Mouse (Mus musculus): ENCODE measurements around the gene Rpl36-ps4. TPM values are rescaled to one million over a fixed set of nuclear protein-coding genes. Genes with fewer than 3 reads are reported as not detected.

Rpl36-ps4 gene
- polyA plus RNA-seq, 1 experiment = not detected

DNA sequence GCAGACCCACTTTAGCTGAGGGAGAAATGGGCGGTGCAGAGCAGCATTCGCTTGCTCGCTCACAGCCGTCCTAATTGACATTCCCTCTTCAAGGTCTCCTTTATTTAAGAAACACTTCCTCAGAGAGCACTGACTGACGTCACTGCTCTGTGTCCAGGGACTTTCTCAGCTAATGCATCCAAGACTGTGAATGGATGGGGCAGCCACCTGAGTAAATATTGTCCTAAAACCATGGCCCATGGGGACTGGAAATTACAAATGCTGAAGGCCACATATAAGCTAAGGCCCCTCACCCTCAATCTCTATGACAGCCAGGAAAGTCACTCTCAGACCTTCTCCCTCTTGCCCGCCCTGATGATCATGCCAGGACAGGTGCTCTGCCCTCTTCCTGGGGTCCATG, 23.6 kb upstream of the Rpl36-ps4 start:
- Histone ChIP-seq H3K4me3 (ENCODE audit: low read depth, low read length) (no peak overlapping the region), H3K4me1 (ENCODE audit: control insufficient read depth, insufficient read depth, low read length) (no peaks in the 10 kb centered on the region), H3K9me3 (replicated peaks; ENCODE audit: control insufficient read depth, insufficient read depth, low read length, poor library complexity, severe bottlenecking) (peaks cover 8% of the 10 kb centered on the region; the same call in 1 of the 2 replicates), H3K27ac (ENCODE audit: insufficient read depth, low read length) (no peak overlapping the region), H3K36me3 (ENCODE audit: control insufficient read depth, insufficient read depth, low read length, poor library complexity, severe bottlenecking) (no peaks in the 10 kb centered on the region), H3K27me3 (ENCODE audit: control insufficient read depth, insufficient read depth, low read length, poor library complexity, severe bottlenecking) (no peaks in the 10 kb centered on the region), H3K9ac (ENCODE audit: low read depth, poor library complexity, severe bottlenecking) (no peak overlapping the region)
- TF ChIP-seq EP300 (IDR thresholded peaks at IDR 0.05; ENCODE audit: insufficient read depth, low read depth, low read length) (no peak), CTCF (IDR thresholded peaks at IDR 0.05; ENCODE audit: low read depth, low read length) (no peak), POLR2A (IDR thresholded peaks at IDR 0.05; ENCODE audit: insufficient read depth, low read length) (no peak)

GRCm38 (mm10) chr17:87900677-87901076, 20.1 kb upstream of the Rpl36-ps4 start:
- H3K27ac ChIP-seq (ENCODE audit: insufficient read depth, low read length) = no peak overlapping the region
- H3K36me3 ChIP-seq (ENCODE audit: control insufficient read depth, insufficient read depth, low read length, poor library complexity, severe bottlenecking) = no peaks in the 10 kb centered on the region
- no peaks in the 10 kb centered on the region for H3K4me1 ChIP-seq (ENCODE audit: control insufficient read depth, insufficient read depth, low read length)
- H3K27me3 ChIP-seq (ENCODE audit: control insufficient read depth, insufficient read depth, low read length, poor library complexity, severe bottlenecking) = no peaks in the 10 kb centered on the region
- H3K9me3 ChIP-seq (replicated peaks; ENCODE audit: control insufficient read depth, insufficient read depth, low read length, poor library complexity, severe bottlenecking) = peaks cover 4% of the 10 kb centered on the region; the same call in 1 of the 2 replicates
- H3K4me3 ChIP-seq (ENCODE audit: low read depth, low read length) = no peak overlapping the region
- no peak overlapping the region for H3K9ac ChIP-seq (ENCODE audit: low read depth, poor library complexity, severe bottlenecking)
- TF ChIP-seq EP300 (IDR thresholded peaks at IDR 0.05; ENCODE audit: insufficient read depth, low read depth, low read length) (no peak), CTCF (IDR thresholded peaks at IDR 0.05; ENCODE audit: low read depth, low read length) (no peak), POLR2A (IDR thresholded peaks at IDR 0.05; ENCODE audit: insufficient read depth, low read length) (no peak)

- Histone ChIP-seq H3K4me3 (ENCODE audit: low read depth, low read length) (no peak overlapping the region), H3K27ac (ENCODE audit: insufficient read depth, low read length) (no peak overlapping the region), H3K4me1 (ENCODE audit: control insufficient read depth, insufficient read depth, low read length) (no peaks in the 10 kb centered on the region), H3K9ac (ENCODE audit: low read depth, poor library complexity, severe bottlenecking) (no peak overlapping the region), H3K36me3 (ENCODE audit: control insufficient read depth, insufficient read depth, low read length, poor library complexity, severe bottlenecking) (no peaks in the 10 kb centered on the region), H3K9me3 (replicated peaks; ENCODE audit: control insufficient read depth, insufficient read depth, low read length, poor library complexity, severe bottlenecking) (no peaks in the 10 kb centered on the region), H3K27me3 (ENCODE audit: control insufficient read depth, insufficient read depth, low read length, poor library complexity, severe bottlenecking) (no peaks in the 10 kb centered on the region)
- TF ChIP-seq POLR2A (IDR thresholded peaks at IDR 0.05; ENCODE audit: insufficient read depth, low read length) = no peak
- no peak for TF ChIP-seq EP300 (IDR thresholded peaks at IDR 0.05; ENCODE audit: insufficient read depth, low read depth, low read length)
- TF ChIP-seq CTCF (IDR thresholded peaks at IDR 0.05; ENCODE audit: low read depth, low read length) = no peak
Observed at GRCm38 (mm10) chr17:87901163-87901562, 19.6 kb upstream of the Rpl36-ps4 start.

DNA sequence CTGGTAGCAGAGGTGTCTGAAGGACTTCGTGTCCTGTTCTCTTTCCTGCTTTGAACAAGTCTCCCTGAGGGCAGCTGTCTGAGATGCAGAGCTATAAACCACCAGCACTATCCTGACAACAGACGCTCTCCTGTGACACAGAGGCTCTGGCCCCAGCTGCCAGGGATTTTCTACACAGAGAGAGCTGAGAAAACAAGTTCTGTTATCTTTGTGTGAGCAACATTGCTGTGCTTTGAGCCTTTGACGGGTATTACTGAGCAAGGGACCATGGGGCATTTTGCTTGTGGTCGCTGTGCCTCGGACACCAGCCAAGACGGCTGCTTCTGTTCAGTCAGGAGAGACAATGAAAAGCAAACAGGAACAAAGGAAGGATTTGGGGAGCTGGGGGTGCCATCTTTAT, 17.6 kb upstream of the Rpl36-ps4 start:
- no peak overlapping the region for H3K27ac ChIP-seq (ENCODE audit: insufficient read depth, low read length)
- TF ChIP-seq POLR2A (IDR thresholded peaks at IDR 0.05; ENCODE audit: insufficient read depth, low read length) = no peak
- no peak for TF ChIP-seq EP300 (IDR thresholded peaks at IDR 0.05; ENCODE audit: insufficient read depth, low read depth, low read length)
- no peak for TF ChIP-seq CTCF (IDR thresholded peaks at IDR 0.05; ENCODE audit: low read depth, low read length)
- H3K4me3 ChIP-seq (ENCODE audit: low read depth, low read length) = no peak overlapping the region
- H3K9me3 ChIP-seq (replicated peaks; ENCODE audit: control insufficient read depth, insufficient read depth, low read length, poor library complexity, severe bottlenecking) = no peaks in the 10 kb centered on the region
- no peaks in the 10 kb centered on the region for H3K4me1 ChIP-seq (ENCODE audit: control insufficient read depth, insufficient read depth, low read length)
- H3K36me3 ChIP-seq (ENCODE audit: control insufficient read depth, insufficient read depth, low read length, poor library complexity, severe bottlenecking) = no peaks in the 10 kb centered on the region
- no peak overlapping the region for H3K9ac ChIP-seq (ENCODE audit: low read depth, poor library complexity, severe bottlenecking)
- no peaks in the 10 kb centered on the region; the same call in 1 of the 2 replicates for H3K27me3 ChIP-seq (ENCODE audit: control insufficient read depth, insufficient read depth, low read length, poor library complexity, severe bottlenecking)

GRCm38 (mm10) chr17:87903725-87904124, 17.1 kb upstream of the Rpl36-ps4 start:
- no peak overlapping the region for H3K4me3 ChIP-seq (ENCODE audit: low read depth, low read length)
- H3K4me1 ChIP-seq (ENCODE audit: control insufficient read depth, insufficient read depth, low read length) = no peaks in the 10 kb centered on the region
- H3K9ac ChIP-seq (ENCODE audit: low read depth, poor library complexity, severe bottlenecking) = no peak overlapping the region
- H3K27me3 ChIP-seq (ENCODE audit: control insufficient read depth, insufficient read depth, low read length, poor library complexity, severe bottlenecking) = no peaks in the 10 kb centered on the region; the same call in 1 of the 2 replicates
- TF ChIP-seq EP300 (IDR thresholded peaks at IDR 0.05; ENCODE audit: insufficient read depth, low read depth, low read length) = no peak
- TF ChIP-seq CTCF (IDR thresholded peaks at IDR 0.05; ENCODE audit: low read depth, low read length) = no peak
- TF ChIP-seq POLR2A (IDR thresholded peaks at IDR 0.05; ENCODE audit: insufficient read depth, low read length) = no peak
- H3K9me3 ChIP-seq (replicated peaks; ENCODE audit: control insufficient read depth, insufficient read depth, low read length, poor library complexity, severe bottlenecking) = no peaks in the 10 kb centered on the region; the same call in 1 of the 2 replicates
- H3K36me3 ChIP-seq (ENCODE audit: control insufficient read depth, insufficient read depth, low read length, poor library complexity, severe bottlenecking) = no peaks in the 10 kb centered on the region
- H3K27ac ChIP-seq (ENCODE audit: insufficient read depth, low read length) = no peak overlapping the region

GRCm38 (mm10) chr17:87915386-87915785, 5.4 kb upstream of the Rpl36-ps4 start:
- Histone ChIP-seq H3K9ac (ENCODE audit: low read depth, poor library complexity, severe bottlenecking) (no peak overlapping the region), H3K4me3 (ENCODE audit: low read depth, low read length) (no peak overlapping the region), H3K27me3 (ENCODE audit: control insufficient read depth, insufficient read depth, low read length, poor library complexity, severe bottlenecking) (no peaks in the 10 kb centered on the region), H3K9me3 (replicated peaks; ENCODE audit: control insufficient read depth, insufficient read depth, low read length, poor library complexity, severe bottlenecking) (no peaks in the 10 kb centered on the region), H3K4me1 (ENCODE audit: control insufficient read depth, insufficient read depth, low read length) (no peaks in the 10 kb centered on the region), H3K27ac (ENCODE audit: insufficient read depth, low read length) (no peak overlapping the region), H3K36me3 (ENCODE audit: control insufficient read depth, insufficient read depth, low read length, poor library complexity, severe bottlenecking) (no peaks in the 10 kb centered on the region)
- TF ChIP-seq EP300 (IDR thresholded peaks at IDR 0.05; ENCODE audit: insufficient read depth, low read depth, low read length) = no peak
- TF ChIP-seq POLR2A (IDR thresholded peaks at IDR 0.05; ENCODE audit: insufficient read depth, low read length) = no peak
- TF ChIP-seq CTCF (IDR thresholded peaks at IDR 0.05; ENCODE audit: low read depth, low read length) = no peak

Data from ES-Bruce4 (cell line).